7 mouse cellular contexts compared by ENCODE assay signal in genomic region chrX:20804301-20804700, GRCm38 (mm10). TPM values are rescaled to one million over a fixed set of nuclear protein-coding genes. Genes with fewer than 3 reads are reported as not detected.
DNase-seq lines count a peak whose midpoint lies in the region; ATAC-seq and TF ChIP-seq lines count a peak whose summit lies in the region.
"Not testable (repeated sequence)": the region's sequence is repeated elsewhere in the genome, so short reads cannot be mapped to it uniquely, and the experiment has no call there.

No protein-coding gene starts in this region.

- not testable (repeated sequence) for TF ChIP-seq EP300 in heart, postnatal 0 days (IDR thresholded peaks at IDR 0.05; ENCODE audit: low read depth); lung, postnatal 0 days (IDR thresholded peaks at IDR 0.05)

- H3K27ac ChIP-seq in ES-E14 (ENCODE audit: insufficient read depth, low read depth, low read length, poor library complexity, severe bottlenecking); heart, postnatal 0 days (ENCODE audit: low read depth); kidney, postnatal 0 days; lung, postnatal 0 days (ENCODE audit: low read length): not testable (repeated sequence)

- H3K4me3 ChIP-seq in ES-E14 (ENCODE audit: insufficient read depth in 1 of 2, low read depth in 1 of 2, low read length in 2 of 2, poor library complexity in 1 of 2, severe bottlenecking in 1 of 2); heart, postnatal 0 days (ENCODE audit: low read depth, low read length); kidney, postnatal 0 days (replicated peaks; ENCODE audit: low read depth, low read length); lung, postnatal 0 days (ENCODE audit: low read depth, low read length): not testable (repeated sequence)

- H3K27me3 ChIP-seq in heart, postnatal 0 days (ENCODE audit: control insufficient read depth, insufficient read depth, low read length); kidney, postnatal 0 days (ENCODE audit: insufficient read depth, low read length); lung, postnatal 0 days (replicated peaks; ENCODE audit: insufficient read depth, low read length): not testable (repeated sequence)

- in situ Hi-C loops in ES-E14 (cut with MboI; ENCODE audit: low sequenced_read_pairs in 2 of 2, unreplicated experiment in 2 of 2): loop anchor here in 1 of 2 experiments (10.0 kb wide), 1 partner anchor 60 kb away; no protein-coding TSS in a partner anchor

- peak; percentile 72 for DNase-seq in 3T3-L1 (ENCODE audit: low read depth, low spot score)
- DNase-seq in ES-E14 (ENCODE audit: low read depth, low spot score); heart, postnatal 0 days (ENCODE audit: low spot score): not testable (repeated sequence)
- DNase-seq in brain, embryonic 14.5 days (ENCODE audit: low read depth): peak; percentile 9
- peak; percentile 55 for DNase-seq in kidney, postnatal 0 days (ENCODE audit: low spot score)
- DNase-seq in lung, postnatal 0 days (ENCODE audit: low spot score): peak; percentile 54
- DNase-seq in naive thymus-derived CD4-positive, alpha-beta T cell, adult 2 months (ENCODE audit: low read depth): peak; percentile 62

- H3K4me2 ChIP-seq in heart, postnatal 0 days (ENCODE audit: low read depth, low read length); kidney, postnatal 0 days (ENCODE audit: low read length); lung, postnatal 0 days (replicated peaks; ENCODE audit: low read depth, low read length): not testable (repeated sequence)

- not testable (repeated sequence) for H3K36me3 ChIP-seq in ES-E14 (ENCODE audit: control insufficient read depth, insufficient read depth, low read length, poor library complexity, severe bottlenecking); heart, postnatal 0 days (replicated peaks; ENCODE audit: control insufficient read depth, insufficient read depth, low read length); kidney, postnatal 0 days (ENCODE audit: insufficient read depth, low read length); lung, postnatal 0 days (ENCODE audit: insufficient read depth, low read length)

- WGBS in heart, postnatal 0 days: 30% methylated on average over 1 of the region's 1 CpGs
- 29% methylated on average over 1 of the region's 1 CpGs for WGBS in kidney, postnatal 0 days
- 30% methylated on average over 1 of the region's 1 CpGs for WGBS in lung, postnatal 0 days

- not testable (repeated sequence) for H3K4me1 ChIP-seq in ES-E14 (ENCODE audit: control insufficient read depth in 2 of 2, insufficient read depth in 2 of 2, low read length in 2 of 2, poor library complexity in 1 of 2); heart, postnatal 0 days (ENCODE audit: control insufficient read depth, insufficient read depth); kidney, postnatal 0 days (replicated peaks; ENCODE audit: insufficient read depth, low read length); lung, postnatal 0 days (ENCODE audit: insufficient read depth, low read depth, low read length)

- TF ChIP-seq CTCF in brain, embryonic 14.5 days (IDR thresholded peaks at IDR 0.05; ENCODE audit: borderline replicate concordance, extremely low read depth, insufficient read depth, insufficient read length): not testable (repeated sequence)
- peak; percentile 26; the same call in 1 of the 2 replicates for TF ChIP-seq CTCF in heart, postnatal 0 days (IDR thresholded peaks at IDR 0.05; ENCODE audit: low read depth)
- TF ChIP-seq CTCF in kidney, postnatal 0 days (IDR thresholded peaks at IDR 0.05; ENCODE audit: low read depth): peak; percentile 48
- TF ChIP-seq CTCF in lung, postnatal 0 days (IDR thresholded peaks at IDR 0.05): peak; percentile 41

- not testable (repeated sequence) for ATAC-seq in heart, postnatal 0 days (ENCODE audit: insufficient read depth, low read depth); kidney, postnatal 0 days (replicated peaks; ENCODE audit: low FRiP score, low read depth); lung, postnatal 0 days

- TF ChIP-seq POLR2A in brain, embryonic 14.5 days (IDR thresholded peaks at IDR 0.05; ENCODE audit: borderline replicate concordance, extremely low read depth, insufficient read depth, insufficient read length, poor library complexity, severe bottlenecking): not testable (repeated sequence)

- not testable (repeated sequence) for H3K9me3 ChIP-seq in ES-E14 (ENCODE audit: control insufficient read depth, insufficient read depth, low read depth, low read length); heart, postnatal 0 days (replicated peaks; ENCODE audit: control insufficient read depth, low read length); kidney, postnatal 0 days (replicated peaks; ENCODE audit: low read length); lung, postnatal 0 days (ENCODE audit: low read length)

- H3K9ac ChIP-seq in ES-E14 (ENCODE audit: insufficient read depth, low read depth, low read length, poor library complexity, severe bottlenecking); heart, postnatal 0 days (replicated peaks; ENCODE audit: low read depth, low read length); kidney, postnatal 0 days (ENCODE audit: low read depth, low read length); lung, postnatal 0 days (replicated peaks; ENCODE audit: low read depth): not testable (repeated sequence)

TF ChIP-seq in ES-E14, 5 proteins besides CTCF, POLR2A, EP300 and RAD21:
- TF ChIP-seq ZNF384 (IDR thresholded peaks at IDR 0.05; ENCODE audit: low read depth, low read length): 0 out of 2 replicates have a peak, but pooled peaks have one; percentile 16

RNA-seq across cellular contexts. Expression of gene Araf, which starts 6.7 kb away (rescaled TPM):
- total RNA-seq in ES-E14 (2012; rRNA removed): 81.8 and 93.1 TPM in 2 replicates
- polyA plus RNA-seq in brain, embryonic 14.5 days (2012; rRNA removed): 229 and 263 TPM in 2 replicates
- 147 and 163 TPM in 2 replicates for total RNA-seq in heart, postnatal 0 days (2014; rRNA removed; ENCODE audit: low replicate concordance)
- 88.7 and 89.5 TPM in 2 replicates for polyA plus RNA-seq in heart, postnatal 0 days (2015; fragmentation: Nextera tagmentation; extraction: Ambion mirVana)
- polyA plus RNA-seq in kidney, postnatal 0 days (2015; fragmentation: Nextera tagmentation; extraction: Ambion mirVana): 86.6 and 88.3 TPM in 2 replicates
- 73.8 and 74.4 TPM in 2 replicates for polyA plus RNA-seq in lung, postnatal 0 days (2015; fragmentation: Nextera tagmentation; extraction: Ambion mirVana)
